Mouse (Mus musculus) right cerebral cortex, postnatal 25 days (tissue): ENCODE measurements around the gene Kbtbd8.

ENCODE experiments used
- DNase-seq: peaks from one replicate; pipeline ENCODE4 v3.0.0; 2022

Kbtbd8 gene

DNA sequence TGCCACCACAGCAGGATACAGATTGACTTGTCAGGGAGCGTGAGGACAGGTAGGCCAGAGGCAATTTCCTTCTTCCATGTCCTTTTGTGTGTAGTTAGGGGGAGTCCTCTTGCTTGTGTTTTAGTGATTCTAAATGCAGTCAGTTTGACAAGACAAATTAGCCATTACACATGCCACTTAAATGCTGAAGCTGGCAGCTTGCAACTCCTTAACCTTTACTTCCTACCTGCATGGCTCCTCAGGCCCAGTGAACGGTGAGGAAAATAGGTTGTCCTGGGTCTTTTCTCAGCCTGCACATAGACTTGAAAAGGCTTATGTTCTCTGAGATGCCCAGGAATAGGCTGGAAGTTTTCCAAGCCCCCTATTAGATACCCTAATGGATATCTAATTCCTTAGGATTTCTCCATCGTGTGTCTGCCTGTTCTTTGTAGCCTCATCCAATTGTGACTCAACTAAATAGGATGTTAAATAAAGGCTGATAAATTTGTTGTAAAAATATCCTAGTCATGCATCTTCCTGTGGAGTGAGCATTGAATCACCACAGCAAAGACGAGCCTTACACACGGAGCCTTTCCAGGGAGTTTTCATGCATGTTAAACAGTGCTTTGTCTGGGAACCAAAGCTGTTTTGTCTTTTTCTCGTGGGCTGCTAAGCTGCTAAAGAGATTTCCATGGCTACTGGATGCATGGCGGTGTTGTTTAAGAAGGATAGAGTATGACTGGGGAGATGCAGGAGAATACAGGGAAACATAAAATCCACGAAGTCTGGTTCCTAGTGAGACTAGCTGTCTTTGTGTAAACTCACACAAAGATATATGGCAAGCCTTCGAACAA, 57.5 kb downstream of the Kbtbd8 start:
- no peak for DNase-seq
